Mouse (Mus musculus): ENCODE measurements at regions not wholly inside any gene's neighbourhood (a gene's known extent, or its start where the extent isn't known, plus 50 kb on each side); places are given as distances from the start of the nearest gene placed in this dataset.

GRCm38 (mm10) chr5:79275346-79275745 lies 1744.6 kb upstream of the Adgrl3 start:
- ATAC-seq (ENCODE audit: insufficient read depth) (no peak), DNase-seq (peak; percentile 19)
- Histone ChIP-seq H3K27me3 (ENCODE audit: insufficient read depth, low read length) (no peaks in the 10 kb centered on the region), H3K9me3 (ENCODE audit: low read depth, low read length) (no peaks in the 10 kb centered on the region), H3K4me2 (no peak overlapping the region), H3K4me3 (ENCODE audit: low read depth, low read length) (no peak overlapping the region), H3K4me1 (ENCODE audit: insufficient read depth) (no peaks in the 10 kb centered on the region), H3K36me3 (ENCODE audit: insufficient read depth) (no peaks in the 10 kb centered on the region), H3K27ac (ENCODE audit: low read depth) (no peak overlapping the region), H3K9ac (no peak overlapping the region)
- WGBS: 61% methylated on average over 1 of the region's 1 CpGs
- no peak for TF ChIP-seq CTCF (IDR thresholded peaks at IDR 0.05; ENCODE audit: low read depth)

DNA sequence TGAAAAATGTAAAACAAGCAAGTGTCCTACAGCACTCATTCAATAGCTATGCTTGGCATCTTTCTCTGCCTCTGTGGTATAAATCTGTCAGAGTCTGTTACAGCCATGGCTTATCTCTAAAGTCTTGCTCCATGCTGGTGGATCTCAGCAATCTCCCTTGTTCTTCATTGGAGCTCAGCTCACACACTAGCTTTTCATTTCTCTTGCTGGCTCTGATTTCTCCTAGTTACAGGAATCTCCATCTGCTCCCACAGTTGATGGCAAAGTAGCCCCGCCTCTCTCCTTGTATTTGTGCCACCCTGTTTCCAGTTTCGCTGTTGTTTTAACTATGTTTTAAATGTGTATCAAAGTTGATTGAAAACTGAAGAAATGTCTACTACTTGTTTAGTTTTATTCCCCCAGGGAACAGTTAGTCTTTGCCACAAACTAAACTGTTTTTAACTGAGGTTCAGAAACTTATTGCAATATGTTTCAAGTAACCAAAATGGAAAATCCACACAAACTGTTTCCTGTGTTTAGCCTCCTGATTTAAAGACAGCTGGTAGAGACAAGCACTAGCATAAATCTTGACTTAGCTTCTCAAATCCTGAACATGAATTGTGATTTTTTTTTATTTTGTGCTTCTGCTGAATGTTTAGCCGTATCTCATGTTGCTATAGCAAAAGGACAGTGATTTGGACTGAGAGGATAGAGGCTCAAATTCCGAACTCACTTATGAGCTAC lies 1719.8 kb upstream of the Adgrl3 start:
- DNase-seq (no peak), ATAC-seq (ENCODE audit: insufficient read depth) (no peak)
- no peak for TF ChIP-seq CTCF (IDR thresholded peaks at IDR 0.05; ENCODE audit: low read depth)
- Histone ChIP-seq H3K36me3 (ENCODE audit: insufficient read depth) (no peaks in the 10 kb centered on the region), H3K4me2 (no peak overlapping the region), H3K4me1 (ENCODE audit: insufficient read depth) (no peaks in the 10 kb centered on the region), H3K9ac (no peak overlapping the region), H3K4me3 (ENCODE audit: low read depth, low read length) (no peak overlapping the region), H3K9me3 (ENCODE audit: low read depth, low read length) (no peaks in the 10 kb centered on the region), H3K27me3 (ENCODE audit: insufficient read depth, low read length) (no peaks in the 10 kb centered on the region), H3K27ac (ENCODE audit: low read depth) (no peak overlapping the region)
- 77% methylated on average over 4 of the region's 4 CpGs for WGBS

DNA sequence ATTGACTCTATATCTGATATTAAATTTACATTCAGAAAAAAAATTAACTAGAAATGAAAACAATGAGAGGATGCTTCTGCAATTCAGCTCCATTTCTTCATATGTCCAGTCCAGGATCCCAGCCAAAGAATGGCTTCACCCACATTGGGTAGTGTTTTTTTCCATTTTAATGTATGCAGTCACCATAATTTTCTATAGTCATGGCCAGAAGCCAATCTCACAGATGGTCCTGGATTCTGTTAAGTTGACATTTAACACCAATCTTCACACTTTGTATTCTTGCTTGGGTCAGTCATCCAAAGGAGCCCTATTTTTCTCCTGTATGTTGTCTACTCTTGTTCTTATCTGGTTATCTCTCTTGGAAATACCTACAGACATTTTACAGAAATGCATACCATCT lies 1713.8 kb upstream of the Adgrl3 start:
- Histone ChIP-seq H3K27ac (ENCODE audit: low read depth) (no peak overlapping the region), H3K4me1 (ENCODE audit: insufficient read depth) (no peaks in the 10 kb centered on the region), H3K36me3 (ENCODE audit: insufficient read depth) (no peaks in the 10 kb centered on the region), H3K9me3 (ENCODE audit: low read depth, low read length) (no peaks in the 10 kb centered on the region), H3K27me3 (ENCODE audit: insufficient read depth, low read length) (no peaks in the 10 kb centered on the region), H3K4me2 (no peak overlapping the region), H3K9ac (no peak overlapping the region), H3K4me3 (ENCODE audit: low read depth, low read length) (no peak overlapping the region)
- ATAC-seq (ENCODE audit: insufficient read depth) (no peak), DNase-seq (no peak)
- TF ChIP-seq CTCF (IDR thresholded peaks at IDR 0.05; ENCODE audit: low read depth): no peak
